Mouse (Mus musculus): Measurements from ENCODE around the gene Gm10375.
"Not testable (repeated sequence)": the region's sequence is repeated elsewhere in the genome, so short reads cannot be mapped to it uniquely, and the experiment has no call there.

The Gm10375 gene

GRCm38 (mm10) chr14:43607913-43608312, at the start of gene Gm10375:
Gene Gm10375, minus strand, starts transcription at chr14:43608013.
- not testable (repeated sequence) for DNase-seq

GRCm38 (mm10) chr14:43579046-43579445, 28.8 kb downstream of the Gm10375 start, which contains the start of gene Gm17654:
Gene Gm17654, minus strand, starts transcription at chr14:43579146.
- DNase-seq, result not testable (repeated sequence)

GRCm38 (mm10) chr14:43577969-43578368, 29.8 kb downstream of the Gm10375 start:
- not testable (repeated sequence) for DNase-seq

All from lung, postnatal 14 days (tissue).